Mouse (Mus musculus) MEL (cell line): Measurements from ENCODE around the gene Map3k6.

Experiments
- CTCF ChIP-seq, 3 experiments: IDR thresholded peaks in 2 of 3; conservative IDR thresholded peaks in 1 of 3; 2 replicates each; pipeline ENCODE4 v1.5.1; 2011 to 2012; ENCODE audit warnings: low read length in 3 of 3, low read depth in 2 of 3, mild to moderate bottlenecking in 2 of 3, improper control_type of control experiment in 1 of 3, inconsistent platforms in 1 of 3, mixed read lengths in 1 of 3, moderate library complexity in 1 of 3; ENCODE audit not compliant: control insufficient read depth in 1 of 3, insufficient read depth in 1 of 3, poor library complexity in 1 of 3, severe bottlenecking in 1 of 3
- HCFC1 ChIP-seq: IDR thresholded peaks from 2 replicates; pipeline ENCODE4 v1.6.1; 2012; ENCODE audit warnings: low read depth, mild to moderate bottlenecking, inconsistent platforms, low read length, improper control_type of control experiment, moderate library complexity
- MAFK ChIP-seq: IDR thresholded peaks from 2 replicates; pipeline ENCODE4 v1.6.1; 2011; ENCODE audit warnings: low read depth, mild to moderate bottlenecking, low read length, improper control_type of control experiment, borderline replicate concordance
- RAD21 ChIP-seq: IDR thresholded peaks from 2 replicates; pipeline ENCODE4 v1.6.1; 2011; ENCODE audit warnings: mild to moderate bottlenecking, low read depth, low read length, improper control_type of control experiment
- SIN3A ChIP-seq: IDR thresholded peaks from 2 replicates; pipeline ENCODE4 v1.6.1; 2012; ENCODE audit warnings: low read length, improper control_type of control experiment, inconsistent platforms
- ZC3H11A ChIP-seq: IDR thresholded peaks from 2 replicates; pipeline ENCODE4 v1.6.1; 2012; ENCODE audit warnings: low read depth, mild to moderate bottlenecking, inconsistent platforms, low read length, improper control_type of control experiment

DNA sequence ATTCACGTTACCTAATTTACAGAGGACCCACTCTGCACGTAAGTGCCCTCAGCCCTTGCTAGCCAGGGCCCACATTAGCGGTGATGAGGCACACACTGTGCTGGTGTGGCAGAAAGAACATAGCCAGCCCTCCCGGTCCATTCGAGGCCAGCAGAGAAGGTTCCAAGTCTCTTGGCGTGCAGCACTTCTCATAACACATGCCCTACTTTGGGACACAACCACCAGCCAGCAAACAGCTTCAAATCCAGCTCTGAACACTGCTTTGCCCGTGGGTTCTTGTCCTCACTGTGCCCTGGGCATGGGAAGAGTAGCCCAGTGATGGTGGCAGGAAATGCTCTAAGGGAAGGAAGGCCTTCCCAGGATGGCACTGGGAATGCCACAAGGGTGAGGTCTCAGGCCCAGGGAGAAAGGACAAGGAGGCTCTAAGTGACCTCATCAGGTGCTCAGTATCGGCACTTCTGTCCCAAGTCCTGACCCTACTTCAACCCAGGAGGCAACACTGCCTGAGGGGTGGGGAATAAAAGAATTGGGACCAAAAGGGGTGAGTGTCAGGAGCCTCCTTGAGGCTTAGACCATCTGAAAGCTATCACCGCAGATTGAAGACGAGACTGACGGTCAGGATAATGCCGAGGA, 25.7 kb downstream of the Map3k6 start:
- TF ChIP-seq SIN3A: no peak
- TF ChIP-seq CTCF (IDR thresholded peaks at IDR 0.05 in 2 of 3, conservative IDR thresholded peaks at IDR 0.05 in 1 of 3; ENCODE audit: control insufficient read depth in 1 of 3, insufficient read depth in 1 of 3, low read depth in 2 of 3, low read length in 3 of 3, poor library complexity in 1 of 3, severe bottlenecking in 1 of 3): no peak
- TF ChIP-seq HCFC1: no peak
- no peak for TF ChIP-seq ZC3H11A
- no peak for TF ChIP-seq RAD21
- no peak for TF ChIP-seq MAFK
